Mouse (Mus musculus) testis, adult 2 months (tissue): ENCODE measurements around the gene Ift46.

Experiments
- CTCF ChIP-seq: fragments of 200-500 bp; IDR thresholded peaks from 2 replicates; pipeline ENCODE4 v1.5.1; 2012; ENCODE audit warnings: low read depth, mild to moderate bottlenecking, inconsistent platforms, low read length, moderate library complexity; ENCODE audit not compliant: control insufficient read depth, insufficient read depth, insufficient replicate concordance
- POLR2A ChIP-seq: fragments of 200-500 bp; IDR thresholded peaks from 2 replicates; pipeline ENCODE4 v1.6.1; 2012; ENCODE audit warnings: low read depth, mild to moderate bottlenecking, inconsistent platforms, low read length, moderate library complexity; ENCODE audit not compliant: control insufficient read depth

- no peak for TF ChIP-seq POLR2A
- TF ChIP-seq CTCF, result no peak
Measured at GRCm38 (mm10) chr9:44724665-44725064, 43.0 kb upstream of the Ift46 start.
